Mouse (Mus musculus): ENCODE data around the gene 3110082I17Rik. TPM values are rescaled to one million over a fixed set of nuclear protein-coding genes. Genes with fewer than 3 reads are reported as not detected.
A peak's percentile ranks its signal among the peaks of the same experiment; 100 is the strongest.

3110082I17Rik gene
- polyA plus RNA-seq, 1 experiment: 7.1 TPM

DNA sequence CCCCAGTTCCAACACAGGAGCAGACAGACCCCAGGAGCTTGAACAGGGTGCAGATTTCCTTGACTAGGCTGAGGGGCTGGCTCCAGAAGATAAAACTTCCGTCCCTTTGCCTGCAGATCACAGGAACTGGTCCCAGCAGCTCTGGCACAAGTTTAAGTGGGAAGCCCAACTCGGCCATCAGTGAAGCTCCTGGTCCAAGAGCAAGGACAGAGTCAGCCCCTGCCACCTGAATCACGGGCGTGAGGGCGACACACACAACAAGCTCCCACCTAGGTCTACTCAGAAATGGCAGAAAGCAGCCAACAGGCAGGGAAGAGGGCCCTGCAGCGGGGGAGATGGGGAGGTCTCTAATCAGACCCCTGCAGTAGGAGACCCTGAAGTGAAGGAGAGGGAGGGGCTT lies 90.0 kb downstream of the 3110082I17Rik start:
- H3K4me3 ChIP-seq (replicated peaks; ENCODE audit: insufficient read depth, low read depth, low read length): no peak overlapping the region
- TF ChIP-seq POLR2A (IDR thresholded peaks at IDR 0.05; ENCODE audit: borderline replicate concordance, insufficient read depth, low read length): no peak
- TF ChIP-seq CTCF (IDR thresholded peaks at IDR 0.05; ENCODE audit: borderline replicate concordance, insufficient read depth, low read depth, low read length): no peak
- peaks cover 7% of the 10 kb centered on the region for H3K4me1 ChIP-seq (ENCODE audit: control insufficient read depth, insufficient read depth, low read length)
- no peak for DNase-seq
- H3K27me3 ChIP-seq (ENCODE audit: control insufficient read depth, insufficient read depth, low read length): no peaks in the 10 kb centered on the region
- 85% methylated on average over 6 of the region's 6 CpGs for WGBS
- H3K27ac ChIP-seq (ENCODE audit: insufficient read depth, low read length): no peak overlapping the region

DNA sequence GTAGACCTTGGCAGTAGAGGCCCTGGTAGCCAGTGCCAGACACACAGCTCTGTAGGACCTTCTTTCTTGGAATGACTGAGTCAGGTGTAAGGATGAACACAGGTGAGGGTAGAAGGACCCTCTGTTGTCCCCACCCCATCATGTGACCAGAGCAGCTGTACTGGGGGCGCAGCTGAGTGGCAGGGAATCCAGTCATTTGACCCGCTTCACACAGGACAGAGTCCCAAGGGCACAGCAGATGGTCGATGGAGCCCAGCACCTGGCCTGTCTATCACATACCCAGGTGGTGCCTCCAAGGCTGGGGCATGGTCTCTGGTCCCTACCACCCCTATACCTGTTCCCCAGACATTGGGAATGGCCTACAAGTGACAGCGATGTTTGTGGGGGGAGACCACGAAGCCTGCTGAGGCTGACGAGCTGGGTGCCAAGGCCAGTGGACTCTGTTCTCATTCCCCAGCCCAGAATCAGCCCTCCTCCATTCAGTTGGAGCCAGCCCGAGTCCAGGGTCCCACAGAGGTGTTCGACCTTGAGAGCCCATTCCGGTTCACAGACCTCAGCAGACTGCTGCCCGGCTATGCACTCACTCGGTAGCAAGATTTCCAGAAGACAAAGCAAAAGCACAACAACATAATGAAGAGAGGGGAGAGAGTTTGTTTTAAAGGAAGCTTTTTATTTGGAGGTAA lies 91.5 kb downstream of the 3110082I17Rik start:
- WGBS: 58% methylated on average over 11 of the region's 11 CpGs
- Histone ChIP-seq H3K27ac (ENCODE audit: insufficient read depth, low read length) (no peak overlapping the region), H3K27me3 (ENCODE audit: control insufficient read depth, insufficient read depth, low read length) (no peaks in the 10 kb centered on the region), H3K4me1 (ENCODE audit: control insufficient read depth, insufficient read depth, low read length) (peaks cover 20% of the 10 kb centered on the region), H3K4me3 (replicated peaks; ENCODE audit: insufficient read depth, low read depth, low read length) (no peak overlapping the region)
- TF ChIP-seq POLR2A (IDR thresholded peaks at IDR 0.05; ENCODE audit: borderline replicate concordance, insufficient read depth, low read length): no peak
- TF ChIP-seq CTCF (IDR thresholded peaks at IDR 0.05; ENCODE audit: borderline replicate concordance, insufficient read depth, low read depth, low read length): no peak
- no peak for DNase-seq

DNA sequence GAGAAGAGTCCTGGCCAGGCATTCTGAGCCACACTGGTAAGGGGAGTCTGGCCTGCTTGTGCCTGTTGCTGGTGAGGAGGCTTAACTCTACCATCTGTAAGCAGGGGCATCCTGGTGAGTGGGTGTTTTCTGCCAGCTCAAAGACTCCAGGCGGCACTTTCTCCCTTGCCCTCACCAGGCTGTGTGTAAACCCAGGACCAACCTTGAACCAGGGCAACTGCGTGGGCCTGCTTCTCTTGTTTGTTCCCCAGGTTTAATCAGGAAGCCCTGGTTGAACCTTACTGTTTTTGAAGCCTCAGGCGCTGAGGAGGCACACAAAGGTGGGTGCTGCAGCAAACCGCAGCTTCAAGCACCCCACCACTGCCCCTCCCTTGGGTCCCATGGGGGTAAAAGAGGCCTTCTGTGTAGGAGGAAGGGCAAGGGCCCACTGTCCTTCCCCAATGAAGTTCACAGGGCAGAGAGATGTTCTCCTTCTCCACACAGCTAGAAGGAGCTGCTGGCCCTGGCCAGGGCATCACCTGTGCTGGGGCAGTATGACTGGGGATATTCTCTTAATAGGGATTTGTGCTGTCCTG lies 92.4 kb downstream of the 3110082I17Rik start:
- DNase-seq: no peak
- Histone ChIP-seq H3K27me3 (ENCODE audit: control insufficient read depth, insufficient read depth, low read length) (no peaks in the 10 kb centered on the region), H3K4me3 (replicated peaks; ENCODE audit: insufficient read depth, low read depth, low read length) (no peak overlapping the region), H3K27ac (ENCODE audit: insufficient read depth, low read length) (no peak overlapping the region), H3K4me1 (ENCODE audit: control insufficient read depth, insufficient read depth, low read length) (peaks cover 20% of the 10 kb centered on the region)
- 82% methylated on average over 4 of the region's 4 CpGs for WGBS
- TF ChIP-seq CTCF (IDR thresholded peaks at IDR 0.05; ENCODE audit: borderline replicate concordance, insufficient read depth, low read depth, low read length) (no peak), POLR2A (IDR thresholded peaks at IDR 0.05; ENCODE audit: borderline replicate concordance, insufficient read depth, low read length) (no peak)

DNA sequence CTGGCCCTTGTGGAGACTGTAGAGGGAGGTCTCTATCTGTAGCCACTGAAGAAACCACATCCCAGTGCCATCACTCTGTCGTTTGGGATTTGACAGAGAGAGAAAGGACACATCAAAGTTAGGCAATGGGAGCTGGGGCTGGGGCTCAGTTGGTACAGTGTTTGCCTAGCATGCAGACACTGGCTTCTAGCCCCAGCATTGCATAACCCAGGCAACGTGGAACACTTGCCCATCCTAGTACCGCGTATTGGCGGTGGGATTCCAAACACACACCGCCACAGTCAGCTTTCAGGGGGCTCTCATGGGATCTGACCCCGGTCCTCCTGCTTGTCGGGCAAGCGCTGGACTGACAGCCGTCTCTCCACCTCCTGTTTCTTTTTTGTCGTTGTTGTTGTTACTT lies 93.8 kb downstream of the 3110082I17Rik start:
- Histone ChIP-seq H3K27me3 (ENCODE audit: control insufficient read depth, insufficient read depth, low read length) (no peaks in the 10 kb centered on the region), H3K4me3 (replicated peaks; ENCODE audit: insufficient read depth, low read depth, low read length) (no peak overlapping the region), H3K4me1 (ENCODE audit: control insufficient read depth, insufficient read depth, low read length) (peaks cover 20% of the 10 kb centered on the region), H3K27ac (ENCODE audit: insufficient read depth, low read length) (no peak overlapping the region)
- no peak for DNase-seq
- TF ChIP-seq POLR2A (IDR thresholded peaks at IDR 0.05; ENCODE audit: borderline replicate concordance, insufficient read depth, low read length): no peak
- no peak for TF ChIP-seq CTCF (IDR thresholded peaks at IDR 0.05; ENCODE audit: borderline replicate concordance, insufficient read depth, low read depth, low read length)
- 68% methylated on average over 11 of the region's 11 CpGs for WGBS

DNA sequence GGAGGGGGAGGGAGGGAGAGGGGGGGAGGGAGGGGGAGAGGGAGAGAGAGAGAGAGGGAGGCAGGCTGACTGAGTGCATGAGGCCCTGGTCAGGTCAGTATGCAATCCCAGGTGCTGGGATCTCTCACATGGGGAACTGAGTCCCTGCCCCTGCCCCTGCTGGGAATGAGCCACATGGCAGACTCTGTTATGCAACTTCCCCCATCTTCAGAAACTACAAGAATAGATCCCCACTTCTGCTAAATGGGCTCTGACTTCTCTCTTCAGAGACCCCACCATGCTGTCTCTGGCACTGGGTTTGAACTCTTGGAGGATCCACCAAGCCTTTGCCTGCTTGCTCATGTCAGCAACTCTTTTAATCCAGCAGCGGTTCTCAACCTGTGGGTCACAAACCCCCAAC lies 94.5 kb downstream of the 3110082I17Rik start:
- no peak overlapping the region for H3K4me3 ChIP-seq (replicated peaks; ENCODE audit: insufficient read depth, low read depth, low read length)
- TF ChIP-seq POLR2A (IDR thresholded peaks at IDR 0.05; ENCODE audit: borderline replicate concordance, insufficient read depth, low read length) (no peak), CTCF (IDR thresholded peaks at IDR 0.05; ENCODE audit: borderline replicate concordance, insufficient read depth, low read depth, low read length) (no peak)
- DNase-seq: no peak
- H3K27me3 ChIP-seq (ENCODE audit: control insufficient read depth, insufficient read depth, low read length): no peaks in the 10 kb centered on the region
- H3K4me1 ChIP-seq (ENCODE audit: control insufficient read depth, insufficient read depth, low read length): peaks cover 20% of the 10 kb centered on the region
- 88% methylated on average over 1 of the region's 1 CpGs for WGBS
- no peak overlapping the region for H3K27ac ChIP-seq (ENCODE audit: insufficient read depth, low read length)

DNA sequence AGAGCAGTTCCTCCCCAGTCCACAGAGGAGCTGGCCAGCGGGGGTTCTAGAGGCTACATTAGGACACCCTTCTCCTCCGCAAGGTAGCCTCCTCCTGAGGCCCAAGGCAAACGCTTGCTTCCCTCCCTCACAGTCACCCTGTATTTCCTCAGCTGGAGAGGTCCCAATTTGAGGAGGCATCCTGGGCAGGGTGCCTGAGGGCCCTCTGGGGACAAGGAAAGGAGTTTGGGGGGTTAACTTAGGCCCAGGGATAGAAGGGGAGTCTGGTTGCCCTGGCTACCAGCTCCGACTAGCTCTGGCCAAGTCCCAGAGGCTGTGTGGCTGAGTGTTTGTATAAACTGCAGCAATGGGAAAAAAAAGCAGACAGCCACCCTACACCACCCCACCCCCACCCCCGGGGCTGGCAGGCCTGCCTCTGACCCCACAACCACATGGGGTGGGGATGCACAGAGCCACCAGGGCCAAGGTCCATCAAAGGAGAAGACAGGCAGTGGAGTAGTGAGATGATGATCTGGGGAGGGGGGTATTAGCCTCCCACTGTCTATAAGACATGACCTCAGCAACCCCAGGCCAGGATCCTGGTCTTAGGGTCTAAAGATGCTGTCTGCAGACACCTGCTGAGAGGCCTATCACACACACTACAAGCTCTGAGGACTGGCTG lies 95.3 kb downstream of the 3110082I17Rik start:
- peak in 1 of 2 experiments; percentile 31 for DNase-seq
- no peak for TF ChIP-seq POLR2A (IDR thresholded peaks at IDR 0.05; ENCODE audit: borderline replicate concordance, insufficient read depth, low read length)
- TF ChIP-seq CTCF (IDR thresholded peaks at IDR 0.05; ENCODE audit: borderline replicate concordance, insufficient read depth, low read depth, low read length): no peak
- Histone ChIP-seq H3K4me3 (replicated peaks; ENCODE audit: insufficient read depth, low read depth, low read length) (no peak overlapping the region), H3K27me3 (ENCODE audit: control insufficient read depth, insufficient read depth, low read length) (no peaks in the 10 kb centered on the region), H3K4me1 (ENCODE audit: control insufficient read depth, insufficient read depth, low read length) (peaks cover 20% of the 10 kb centered on the region), H3K27ac (ENCODE audit: insufficient read depth, low read length) (no peak overlapping the region)
- WGBS: 43% methylated on average over 5 of the region's 5 CpGs

DNA sequence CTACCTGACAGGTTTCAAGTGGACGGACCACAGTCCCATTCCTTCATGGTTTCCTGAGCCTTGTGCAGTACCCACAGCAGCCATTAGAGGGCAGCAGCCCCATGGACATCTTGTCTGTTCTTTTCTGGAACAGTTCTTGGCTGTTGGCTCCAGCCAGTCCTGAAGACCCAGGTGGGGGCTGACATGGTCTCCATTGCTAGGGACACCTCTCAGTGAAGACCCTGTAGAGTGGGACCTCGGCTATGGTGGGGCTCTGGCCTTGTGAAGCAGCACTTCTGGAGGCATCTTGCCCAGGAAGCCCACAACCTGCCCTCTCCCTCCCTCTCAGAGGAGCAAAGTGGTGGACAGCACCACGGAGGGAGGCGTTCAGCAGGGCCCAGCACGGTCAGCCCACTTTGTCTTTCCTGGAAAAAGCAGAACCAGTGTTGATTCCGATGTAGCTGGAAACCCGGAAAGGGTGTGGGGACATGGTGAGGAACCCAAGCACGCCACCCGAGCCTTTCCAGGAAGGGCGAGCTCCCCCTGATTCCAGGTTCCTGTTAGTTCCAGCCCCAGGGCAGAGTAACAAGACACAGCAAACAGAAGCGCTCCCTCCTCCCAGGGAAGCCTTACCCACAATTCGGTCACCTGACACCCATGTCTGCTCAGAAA lies 95.9 kb downstream of the 3110082I17Rik start:
- Histone ChIP-seq H3K27me3 (ENCODE audit: control insufficient read depth, insufficient read depth, low read length) (no peaks in the 10 kb centered on the region), H3K27ac (ENCODE audit: insufficient read depth, low read length) (peak overlapping the region; percentile 8; the same call in 1 of the 2 replicates), H3K4me1 (ENCODE audit: control insufficient read depth, insufficient read depth, low read length) (peaks cover 20% of the 10 kb centered on the region), H3K4me3 (replicated peaks; ENCODE audit: insufficient read depth, low read depth, low read length) (no peak overlapping the region)
- 33% methylated on average over 12 of the region's 12 CpGs for WGBS
- peak; percentile 82 to 93 for DNase-seq
- TF ChIP-seq CTCF (IDR thresholded peaks at IDR 0.05; ENCODE audit: borderline replicate concordance, insufficient read depth, low read depth, low read length) (peak; percentile 99), POLR2A (IDR thresholded peaks at IDR 0.05; ENCODE audit: borderline replicate concordance, insufficient read depth, low read length) (no peak)
